Mouse (Mus musculus) kidney, adult 18-20 months (tissue): ENCODE data around the gene Chit1.
A peak's percentile ranks its signal among the peaks of the same experiment; 100 is the strongest.

Source experiments
- DNase-seq: peaks from one replicate; pipeline ENCODE4 v3.0.0; 2021

The Chit1 gene

GRCm38 (mm10) chr1:134110979-134111378, at the start of gene Chit1:
TSS of gene Chit1 (plus strand) at chr1:134111242.
- no peak for DNase-seq

GRCm38 (mm10) chr1:134061915-134062314, 49.1 kb upstream of the Chit1 start:
- no peak for DNase-seq

GRCm38 (mm10) chr1:134062411-134063085, 48.5 kb upstream of the Chit1 start:
- no peak for DNase-seq

GRCm38 (mm10) chr1:134063086-134063772, 47.8 kb upstream of the Chit1 start:
- peak; percentile 71 for DNase-seq

- DNase-seq, result no peak
These were observed 47.3 kb upstream of the Chit1 start for GRCm38 (mm10) chr1:134063773-134064125.

- DNase-seq, result no peak
These were observed 46.7 kb upstream of the Chit1 start for GRCm38 (mm10) chr1:134064296-134064831.

GRCm38 (mm10) chr1:134065241-134065809, 45.7 kb upstream of the Chit1 start:
- no peak for DNase-seq

- no peak for DNase-seq
These were observed 44.5 kb upstream of the Chit1 start for GRCm38 (mm10) chr1:134066554-134066953.

- DNase-seq, result no peak
These were observed 43.9 kb upstream of the Chit1 start for GRCm38 (mm10) chr1:134067143-134067619.

GRCm38 (mm10) chr1:134070099-134070669, 40.9 kb upstream of the Chit1 start:
- no peak for DNase-seq

- no peak for DNase-seq
These were observed 39.5 kb upstream of the Chit1 start for GRCm38 (mm10) chr1:134071411-134072018.

GRCm38 (mm10) chr1:134073061-134073564, 37.9 kb upstream of the Chit1 start:
- no peak for DNase-seq

GRCm38 (mm10) chr1:134073658-134074057, 37.4 kb upstream of the Chit1 start:
- DNase-seq, result no peak

- no peak for DNase-seq
These were observed 36.9 kb upstream of the Chit1 start for GRCm38 (mm10) chr1:134074184-134074583.

- DNase-seq, result no peak
These were observed 36.4 kb upstream of the Chit1 start for GRCm38 (mm10) chr1:134074606-134075005.

- DNase-seq, result no peak
These were observed 35.5 kb upstream of the Chit1 start for GRCm38 (mm10) chr1:134075532-134075931.

GRCm38 (mm10) chr1:134076789-134077188, 34.3 kb upstream of the Chit1 start:
- no peak for DNase-seq

GRCm38 (mm10) chr1:134077389-134078060, 33.5 kb upstream of the Chit1 start:
- peak; percentile 45 for DNase-seq

GRCm38 (mm10) chr1:134078061-134078795, 32.8 kb upstream of the Chit1 start:
- peak; percentile 58 for DNase-seq

GRCm38 (mm10) chr1:134078802-134079476, 32.1 kb upstream of the Chit1 start, which contains the start of gene Btg2:
TSS of gene Btg2 (minus strand) at chr1:134079120.
- peak; percentile 98 for DNase-seq
